Mouse (Mus musculus) cortical plate, adult 2 months (tissue): ENCODE data around the gene Nudt15.

Source experiments
- CTCF ChIP-seq: fragments of 200-500 bp; IDR thresholded peaks from 2 replicates; pipeline ENCODE4 v1.5.1; 2011; ENCODE audit warnings: mild to moderate bottlenecking, control low read depth, low read length; ENCODE audit not compliant: insufficient read depth; ENCODE audit errors: extremely low read depth
- POLR2A ChIP-seq: fragments of 200-500 bp; IDR thresholded peaks from 2 replicates; pipeline ENCODE4 v1.6.1; 2011; ENCODE audit warnings: mild to moderate bottlenecking, low read length, control low read depth; ENCODE audit not compliant: insufficient read depth; ENCODE audit errors: extremely low read depth

DNA sequence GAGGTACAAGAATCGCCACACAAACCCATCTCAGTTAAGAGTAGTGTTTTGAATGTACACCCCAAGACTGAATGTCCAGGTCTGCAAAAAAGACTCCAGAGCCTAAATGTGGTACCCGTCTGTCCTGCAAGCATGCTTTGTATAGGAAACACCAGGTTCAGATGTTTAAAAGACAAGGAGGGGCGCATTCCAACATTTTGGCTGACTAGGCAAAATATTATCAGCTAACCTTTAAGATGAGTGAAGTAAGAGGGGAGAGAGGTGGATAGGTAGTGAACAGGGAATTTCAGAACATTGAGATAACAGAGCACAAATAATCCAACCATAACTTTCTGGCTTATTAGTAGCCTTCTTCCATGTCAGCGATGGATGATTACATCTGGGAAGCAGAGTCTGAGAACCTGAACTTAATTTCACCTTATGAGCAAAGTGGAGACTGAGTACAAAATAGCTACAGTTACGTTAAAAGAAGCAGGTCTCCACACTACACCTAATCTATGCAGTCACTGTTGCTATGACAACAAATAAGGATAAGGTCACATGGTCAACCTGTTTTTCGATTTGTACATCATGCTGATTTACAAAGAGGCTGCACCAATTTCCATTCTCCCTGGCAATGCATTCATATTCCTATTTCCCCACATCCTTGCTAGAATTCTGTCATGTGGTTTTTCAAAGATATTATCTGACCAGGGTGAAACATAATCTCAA is 14.1 kb downstream of the Nudt15 start:
- no peak for TF ChIP-seq POLR2A
- no peak for TF ChIP-seq CTCF
